Comparison of ENCODE assay signal across 8 mouse cellular contexts in the genomic region with DNA sequence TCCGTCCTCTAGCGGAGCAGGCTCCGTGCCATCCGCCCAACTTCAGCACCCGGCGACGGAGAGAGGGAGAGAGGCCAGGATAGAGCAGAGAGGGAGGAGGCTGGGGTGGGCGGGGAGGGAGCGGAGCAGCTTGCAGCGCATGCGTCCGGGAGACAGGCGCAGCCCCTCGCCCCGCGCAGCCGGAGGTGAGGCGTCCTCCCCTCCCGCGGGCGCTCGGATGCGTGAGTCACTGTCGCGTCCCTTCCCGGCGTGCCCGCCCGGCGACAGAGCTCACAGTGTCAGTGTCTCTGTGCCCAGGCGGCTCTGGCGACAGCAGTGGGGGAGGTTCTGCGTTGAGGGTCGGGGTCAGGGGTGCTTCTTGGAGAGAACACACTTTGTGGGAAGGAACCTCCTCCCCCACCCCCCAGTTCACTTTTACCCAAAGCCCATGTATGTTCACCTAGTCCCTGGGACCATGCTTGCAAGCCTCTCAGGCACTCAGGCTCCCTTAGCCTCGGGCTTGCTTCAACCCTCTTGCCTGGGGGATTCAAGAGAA. TPM values are rescaled to one million over a fixed set of nuclear protein-coding genes. Genes with fewer than 3 reads are reported as not detected.
DNase-seq lines count a peak whose midpoint lies in the region; ATAC-seq and TF ChIP-seq lines count a peak whose summit lies in the region.

A gene (minus strand): TSS at position 107 of the 535 bp plus-strand sequence.

- peak; percentile 87 for ATAC-seq in embryonic facial prominence, embryonic 15.5 days (ENCODE audit: insufficient number of reproducible peaks, low FRiP score, low TSS enrichment, low read depth)
- peak; percentile 63; the same call in 1 of the 2 replicates for ATAC-seq in heart, embryonic 13.5 days (ENCODE audit: extremely low read depth, insufficient number of reproducible peaks, low FRiP score, low TSS enrichment)
- peak; percentile 78 for ATAC-seq in lung, postnatal 0 days
- ATAC-seq in erythroid progenitor cell, adult 5-6 weeks (replicated peaks; ENCODE audit: low FRiP score, poor library complexity, severe bottlenecking) = no peak

- no peak for TF ChIP-seq EP300 in ES-Bruce4 (IDR thresholded peaks at IDR 0.05; ENCODE audit: insufficient read depth, low read depth, low read length)
- no peak for TF ChIP-seq EP300 in lung, postnatal 0 days (IDR thresholded peaks at IDR 0.05)

- H3K4me3 ChIP-seq in ES-Bruce4 (ENCODE audit: low read depth, low read length) = peak within 1 kb of the TSS; percentile 93
- peak within 1 kb of the TSS; percentile 56 for H3K4me3 ChIP-seq in embryonic facial prominence, embryonic 15.5 days (replicated peaks)
- peak within 1 kb of the TSS; percentile 74 for H3K4me3 ChIP-seq in heart, embryonic 13.5 days
- H3K4me3 ChIP-seq in lung, postnatal 0 days (ENCODE audit: low read depth, low read length) = peak within 1 kb of the TSS; percentile 48

- 1% methylated on average over 33 of the region's 35 CpGs for WGBS in embryonic facial prominence, embryonic 15.5 days
- under 1% methylated on average over 28 of the region's 35 CpGs for WGBS in heart, embryonic 13.5 days
- 0% methylated on average over 11 of the region's 35 CpGs for WGBS in lung, postnatal 0 days

- TF ChIP-seq POLR2A in ES-Bruce4 (IDR thresholded peaks at IDR 0.05; ENCODE audit: insufficient read depth, low read length) = no peak

- peak within 1 kb of the TSS; percentile 99 for H3K4me2 ChIP-seq in embryonic facial prominence, embryonic 15.5 days (replicated peaks)
- peak within 1 kb of the TSS; percentile 100 for H3K4me2 ChIP-seq in heart, embryonic 13.5 days
- peak within 1 kb of the TSS; percentile 86 for H3K4me2 ChIP-seq in lung, postnatal 0 days (replicated peaks; ENCODE audit: low read depth, low read length)

- no peak for TF ChIP-seq CTCF in ES-Bruce4 (IDR thresholded peaks at IDR 0.05; ENCODE audit: low read depth, low read length)
- no peak for TF ChIP-seq CTCF in lung, postnatal 0 days (IDR thresholded peaks at IDR 0.05)

- DNase-seq in adrenal gland, postnatal 4 days (ENCODE audit: low spot score in 2 of 2) = peak; percentile 10 to 41
- peak; percentile 58 to 72 for DNase-seq in layer of hippocampus, postnatal 10 days (ENCODE audit: low spot score in 2 of 2)
- peak; percentile 61 for DNase-seq in lung, postnatal 0 days (ENCODE audit: low spot score)
- peak; percentile 75 for DNase-seq in right cerebral cortex, postnatal 14 days

- no peaks in the 10 kb centered on the region for H3K36me3 ChIP-seq in ES-Bruce4 (ENCODE audit: control insufficient read depth, insufficient read depth, low read length, poor library complexity, severe bottlenecking)
- no peaks in the 10 kb centered on the region for H3K36me3 ChIP-seq in embryonic facial prominence, embryonic 15.5 days
- no peaks in the 10 kb centered on the region for H3K36me3 ChIP-seq in heart, embryonic 13.5 days
- no peaks in the 10 kb centered on the region for H3K36me3 ChIP-seq in lung, postnatal 0 days (ENCODE audit: insufficient read depth, low read length)

- peak within 1 kb of the TSS; percentile 62 for H3K9ac ChIP-seq in ES-Bruce4 (ENCODE audit: low read depth, poor library complexity, severe bottlenecking)
- peak within 1 kb of the TSS; percentile 37 for H3K9ac ChIP-seq in embryonic facial prominence, embryonic 15.5 days
- peak within 1 kb of the TSS; percentile 77 for H3K9ac ChIP-seq in heart, embryonic 13.5 days
- 0 out of 2 replicates have a peak within 1 kb of the TSS, but pooled peaks have one; percentile 13 for H3K9ac ChIP-seq in lung, postnatal 0 days (replicated peaks; ENCODE audit: low read depth)

- no peaks in the 10 kb centered on the region for H3K4me1 ChIP-seq in ES-Bruce4 (ENCODE audit: control insufficient read depth, insufficient read depth, low read length)
- H3K4me1 ChIP-seq in embryonic facial prominence, embryonic 15.5 days = 0 out of 2 replicates have a peak, but pooled peaks cover 9% of the 10 kb centered on the region
- peaks cover 15% of the 10 kb centered on the region for H3K4me1 ChIP-seq in heart, embryonic 13.5 days
- H3K4me1 ChIP-seq in lung, postnatal 0 days (ENCODE audit: insufficient read depth, low read depth, low read length) = 0 out of 2 replicates have a peak, but pooled peaks cover 4% of the 10 kb centered on the region

- H3K9me3 ChIP-seq in ES-Bruce4 (replicated peaks; ENCODE audit: control insufficient read depth, insufficient read depth, low read length, poor library complexity, severe bottlenecking) = no peaks in the 10 kb centered on the region
- H3K9me3 ChIP-seq in embryonic facial prominence, embryonic 15.5 days (replicated peaks) = no peaks in the 10 kb centered on the region
- H3K9me3 ChIP-seq in heart, embryonic 13.5 days = no peaks in the 10 kb centered on the region
- H3K9me3 ChIP-seq in lung, postnatal 0 days (ENCODE audit: low read length) = no peaks in the 10 kb centered on the region

- no peak within 1 kb of the TSS for H3K27ac ChIP-seq in ES-Bruce4 (ENCODE audit: insufficient read depth, low read length)
- no peak within 1 kb of the TSS for H3K27ac ChIP-seq in embryonic facial prominence, embryonic 15.5 days (replicated peaks)
- no peak within 1 kb of the TSS for H3K27ac ChIP-seq in heart, embryonic 13.5 days (replicated peaks)
- H3K27ac ChIP-seq in lung, postnatal 0 days (ENCODE audit: low read length) = no peak within 1 kb of the TSS

- H3K27me3 ChIP-seq in ES-Bruce4 (ENCODE audit: control insufficient read depth, insufficient read depth, low read length, poor library complexity, severe bottlenecking) = peaks cover 4% of the 10 kb centered on the region
- peaks cover 17% of the 10 kb centered on the region for H3K27me3 ChIP-seq in embryonic facial prominence, embryonic 15.5 days
- peaks cover 19% of the 10 kb centered on the region for H3K27me3 ChIP-seq in heart, embryonic 13.5 days (replicated peaks)
- no peaks in the 10 kb centered on the region for H3K27me3 ChIP-seq in lung, postnatal 0 days (replicated peaks; ENCODE audit: insufficient read depth, low read length)

RNA-seq across cellular contexts. Expression of the gene that starts here (rescaled TPM):
- polyA plus RNA-seq in ES-Bruce4 (2011; ENCODE audit: insufficient read depth, insufficient read length, low read depth, missing spikeins) = 8.4 and 9.4 TPM in 2 replicates
- 1 to 10 TPM; 3.2 to 3.6 TPM for total RNA-seq in adrenal gland, postnatal 4 days (2021)
- polyA plus RNA-seq in embryonic facial prominence, embryonic 15.5 days (2015; fragmentation: Nextera tagmentation; extraction: Ambion mirVana) = 1.7 and 2.0 TPM in 2 replicates
- 0.86 and 0.88 TPM in 2 replicates for polyA plus RNA-seq in heart, embryonic 13.5 days (2015; fragmentation: Nextera tagmentation; extraction: Ambion mirVana)
- 10 to 100 TPM; 45.1 to 46.5 TPM for total RNA-seq in layer of hippocampus, postnatal 10 days (2021)
- polyA plus RNA-seq in lung, postnatal 0 days (2015; fragmentation: Nextera tagmentation; extraction: Ambion mirVana) = 0.63 and 1.6 TPM in 2 replicates
- not detected in 2 replicates for total RNA-seq in erythroid progenitor cell, adult 5-6 weeks (2015; ENCODE audit: low replicate concordance)
- not detected in 2 replicates for total RNA-seq in erythroid progenitor cell, adult 5-6 weeks (2017; ENCODE audit: low replicate concordance)

Comparison
In these comparisons a context has a peak if more than half of its experiments do, and no peak if none do; other contexts are left out.
1. RNA of the gene that starts here (total RNA-seq): 45.1 to 46.5 TPM in layer of hippocampus, postnatal 10 days; 3.2 to 3.6 TPM in adrenal gland, postnatal 4 days and not detected in erythroid progenitor cell, adult 5-6 weeks; every median in the first group is over 10 times any median in the second.
2. Peak in ATAC-seq, H3K4me3 ChIP-seq, H3K9ac ChIP-seq and H3K4me2 ChIP-seq in heart, embryonic 13.5 days; RNA of the gene not detected or under 1 TPM.
3. H3K9ac ChIP-seq: peak in every context shown above with its lines; median percentile 77 in heart, embryonic 13.5 days; 62 in ES-Bruce4; 37 in embryonic facial prominence, embryonic 15.5 days; 13 in lung, postnatal 0 days.
4. Peak in every context shown above with its lines, with median percentiles within 50 percentile points of each other: H3K4me3 ChIP-seq, DNase-seq and H3K4me2 ChIP-seq.